Mouse (Mus musculus): ENCODE measurements around the gene Atp6v1d. TPM values are rescaled to one million over a fixed set of nuclear protein-coding genes. Genes with fewer than 3 reads are reported as not detected.

Gene Atp6v1d
- 15.0 and 17.2 TPM in 2 replicates for polyA plus RNA-seq (2012; rRNA removed)

DNA sequence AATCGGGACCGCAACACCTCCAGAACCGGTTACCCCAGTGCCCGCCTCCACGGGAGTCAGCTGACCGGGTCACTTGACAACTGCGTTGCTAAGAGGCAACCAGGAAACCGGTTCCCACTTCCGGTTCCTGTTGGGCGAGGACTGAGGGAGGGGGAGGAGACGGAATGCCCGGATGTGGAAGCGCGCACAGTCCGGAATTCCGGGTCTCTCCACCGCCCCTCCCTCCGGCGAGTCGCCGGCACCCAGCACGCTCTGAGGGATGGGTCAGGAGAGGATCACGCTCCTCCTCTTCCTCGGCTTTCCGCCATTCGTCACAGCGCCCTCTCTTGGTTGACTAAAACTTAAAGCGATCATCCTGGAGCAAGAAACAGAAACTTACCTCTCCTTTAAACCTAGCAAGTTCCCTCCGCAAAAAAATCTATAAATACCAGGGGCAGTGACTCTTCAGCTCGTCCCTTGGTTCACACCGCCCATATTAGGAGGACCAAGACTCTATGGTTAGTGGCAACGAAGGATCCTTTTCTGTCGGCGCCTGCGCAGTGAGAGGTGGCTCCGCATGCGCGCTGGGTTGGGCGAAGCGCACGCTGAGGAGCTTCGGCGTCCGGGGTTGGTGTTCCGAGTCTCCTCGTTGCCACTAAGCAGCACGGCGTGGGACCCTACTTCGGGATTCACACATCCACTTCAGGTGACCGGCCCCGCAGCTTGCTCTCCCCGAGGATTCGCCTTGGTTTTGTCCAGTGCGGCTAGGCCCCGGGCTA lies at the start of gene Atp6v1d, which contains the start of gene Eif2s1:
Atp6v1d (minus strand) TSS at position 143 of the 758 bp plus-strand sequence.
Eif2s1 (plus strand) TSS at position 324 of the 758 bp plus-strand sequence.

GRCm38 (mm10) chr12:78906707-78907162 lies 45.3 kb upstream of the Atp6v1d start, which contains the start of gene Plek2:
Gene Plek2 (minus strand): TSS chr12:78906964.

Other genes starting within 250 kb of the Atp6v1d start
- gene Fam71d, start 170.1 kb downstream of the Atp6v1d start, polyA plus RNA-seq (2012; rRNA removed): not detected in 2 replicates
- 3.1 and 3.7 TPM in 2 replicates for gene Mpp5, start 112.7 kb downstream of the Atp6v1d start, polyA plus RNA-seq (2012; rRNA removed)
- 59.2 and 64.4 TPM in 2 replicates for gene Eif2s1, start 181 bp upstream of the Atp6v1d start, polyA plus RNA-seq (2012; rRNA removed)
- gene Plek2, start 45.3 kb upstream of the Atp6v1d start, polyA plus RNA-seq (2012; rRNA removed): 20.6 and 23.2 TPM in 2 replicates
- 2.1 and 2.6 TPM in 2 replicates for gene Tmem229b, start 146.0 kb upstream of the Atp6v1d start, polyA plus RNA-seq (2012; rRNA removed)
- gene Plekhh1, start 167.5 kb upstream of the Atp6v1d start, polyA plus RNA-seq (2012; rRNA removed): 0.15 and 0.27 TPM in 2 replicates
- gene Pigh, start 228.0 kb upstream of the Atp6v1d start, polyA plus RNA-seq (2012; rRNA removed): 3.3 and 3.5 TPM in 2 replicates